Mouse (Mus musculus) stomach, postnatal 0 days (tissue): ENCODE measurements around the gene Cyp4v3. TPM values are rescaled to one million over a fixed set of nuclear protein-coding genes. Genes with fewer than 3 reads are reported as not detected.

Experiments used
- ATAC-seq: fragments of 200-750 bp; cut with Nextera tagmentation; 2 replicates; pipeline ENCODE4 v1.8.0; 2017; ENCODE audit not compliant: low FRiP score, low TSS enrichment
- DNase-seq: peaks from one replicate; pipeline ENCODE4 v3.0.0-alpha.2; 2016; ENCODE audit warnings: low spot score
- H3K27ac ChIP-seq: fragments of 300-500 bp; sonication (generic); replicated peaks from 2 replicates; pipeline ENCODE4 v1.5.1; 2014; ENCODE audit warnings: mild to moderate bottlenecking, control low read depth
- H3K27me3 ChIP-seq: fragments of 300-500 bp; sonication (generic); 2 replicates; pipeline ENCODE4 v1.6.1; 2014; ENCODE audit warnings: low read length; ENCODE audit not compliant: control insufficient read depth, insufficient read depth
- H3K36me3 ChIP-seq: fragments of 300-500 bp; sonication (generic); 2 replicates; pipeline ENCODE4 v1.6.1; 2014; ENCODE audit warnings: low read length, mixed read lengths; ENCODE audit not compliant: control insufficient read depth, insufficient read depth
- H3K4me1 ChIP-seq: fragments of 300-500 bp; sonication (generic); replicated peaks from 2 replicates; pipeline ENCODE4 v1.6.1; 2014; ENCODE audit warnings: antibody characterized with exemption; ENCODE audit not compliant: control insufficient read depth, insufficient read depth
- H3K4me2 ChIP-seq: fragments of 300-500 bp; sonication (generic); replicated peaks from 2 replicates; pipeline ENCODE4 v1.6.1; 2014; ENCODE audit warnings: low read depth, mild to moderate bottlenecking, control low read depth, moderate library complexity
- H3K4me3 ChIP-seq: fragments of 300-500 bp; sonication (generic); 2 replicates; pipeline ENCODE4 v1.5.1; 2014; ENCODE audit warnings: low read depth, low read length, control low read depth
- H3K9ac ChIP-seq: fragments of 300-500 bp; sonication (generic); 2 replicates; pipeline ENCODE4 v1.6.1; 2014; ENCODE audit warnings: mild to moderate bottlenecking, low read length, control low read depth, mixed read lengths
- H3K9me3 ChIP-seq: fragments of 300-500 bp; sonication (generic); 2 replicates; pipeline ENCODE4 v1.6.1; 2016; ENCODE audit warnings: low read length; ENCODE audit not compliant: control insufficient read depth
- CTCF ChIP-seq: IDR thresholded peaks from 2 replicates; pipeline ENCODE4 v1.5.1; 2016; ENCODE audit warnings: antibody characterized with exemption, low read depth, mild to moderate bottlenecking, moderate library complexity
- EP300 ChIP-seq: optimal IDR thresholded peaks from 2 replicates; pipeline ENCODE3; 2016; ENCODE audit warnings: antibody characterized with exemption
- WGBS: fragments of 180-500 bp; shearing (Covaris S2); extraction: QIAGEN DNeasy Blood & Tissue Kit; methylation state at CpG from one replicate; pipeline ENCODE4 v1.1.7; 2014; 5-methylcytosine and 5-hydroxymethylcytosine counted together
- polyA plus RNA-seq: library from polyadenylated mRNA; unstranded; fragments of >200 nt; fragmentation: Nextera tagmentation; extraction: Ambion mirVana; gene quantifications from 2 replicates; pipeline ENCODE4 v1.2.1, GENCODE M21; 2015

Gene Cyp4v3
- polyA plus RNA-seq, 1 experiment from 2014 or later = 5.1 TPM

GRCm38 (mm10) chr8:45363220-45363619, 30.2 kb upstream of the Cyp4v3 start:
- Histone ChIP-seq H3K4me2 (no peak overlapping the region), H3K27me3 (no peaks in the 10 kb centered on the region), H3K36me3 (no peaks in the 10 kb centered on the region), H3K9ac (no peak overlapping the region), H3K4me3 (no peak overlapping the region), H3K9me3 (no peaks in the 10 kb centered on the region), H3K4me1 (no peaks in the 10 kb centered on the region), H3K27ac (no peak overlapping the region)
- ATAC-seq (no peak), DNase-seq (no peak)
- WGBS = 61% methylated on average over 1 of the region's 1 CpGs
- TF ChIP-seq CTCF = no peak
- no peak for TF ChIP-seq EP300

- Histone ChIP-seq H3K27ac (no peak overlapping the region), H3K9ac (no peak overlapping the region), H3K36me3 (no peaks in the 10 kb centered on the region), H3K4me2 (no peak overlapping the region), H3K4me3 (no peak overlapping the region), H3K27me3 (no peaks in the 10 kb centered on the region), H3K9me3 (no peaks in the 10 kb centered on the region), H3K4me1 (no peaks in the 10 kb centered on the region)
- 71% methylated on average over 6 of the region's 6 CpGs for WGBS
- DNase-seq = peak; percentile 40
- TF ChIP-seq CTCF (peak; percentile 72), EP300 (no peak)
- ATAC-seq = no peak
These were observed 29.3 kb upstream of the Cyp4v3 start for GRCm38 (mm10) chr8:45362323-45362722.

DNA sequence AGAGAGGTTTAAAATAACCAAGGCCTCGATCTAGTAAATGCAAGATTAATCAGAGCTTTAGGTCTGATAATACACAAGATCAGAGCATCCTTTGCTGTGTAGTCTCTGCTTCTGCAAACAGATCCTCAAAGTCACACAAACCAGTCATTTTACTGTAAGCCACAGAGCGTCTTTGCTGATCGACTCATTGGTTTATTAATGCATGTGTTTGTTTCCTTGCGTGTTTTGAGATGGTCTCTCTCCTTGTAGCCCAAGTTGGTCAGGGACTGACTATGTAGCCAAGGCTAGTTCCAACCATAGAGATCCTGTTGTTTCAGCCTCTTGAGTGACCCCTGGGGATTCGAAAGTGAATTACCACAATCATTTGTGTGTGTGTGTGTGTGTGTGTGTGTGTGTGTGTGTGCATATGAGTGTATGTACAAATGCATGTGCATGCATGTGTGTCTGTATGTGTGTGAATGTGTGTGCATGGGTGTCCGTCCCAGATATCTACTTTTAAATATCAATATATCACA, 26.1 kb upstream of the Cyp4v3 start:
- no peak overlapping the region for H3K27ac ChIP-seq
- H3K4me3 ChIP-seq = no peak overlapping the region
- 75% methylated on average over 6 of the region's 6 CpGs for WGBS

GRCm38 (mm10) chr8:45358132-45358918, 25.3 kb upstream of the Cyp4v3 start:
- peak overlapping the region; percentile 98 for H3K4me2 ChIP-seq
- WGBS = 2% methylated on average over 45 of the region's 49 CpGs
- no peaks in the 10 kb centered on the region for H3K9me3 ChIP-seq
- peak; percentile 63 for DNase-seq
- peak; percentile 3; the same call in 1 of the 2 replicates for TF ChIP-seq CTCF
- no peak for TF ChIP-seq EP300
- H3K4me1 ChIP-seq = no peaks in the 10 kb centered on the region
- peak overlapping the region; percentile 73 for H3K27ac ChIP-seq
- peak overlapping the region; percentile 70 for H3K4me3 ChIP-seq
- ATAC-seq = peak; percentile 72
- H3K9ac ChIP-seq = peak overlapping the region; percentile 80
- no peaks in the 10 kb centered on the region for H3K27me3 ChIP-seq
- no peaks in the 10 kb centered on the region for H3K36me3 ChIP-seq

More for the DNA sequence above, 26.1 kb upstream of the Cyp4v3 start:
- Histone ChIP-seq H3K9ac (peak overlapping the region; percentile 80; the same call in 1 of the 2 replicates), H3K4me2 (no peak overlapping the region; the same call in 1 of the 2 replicates), H3K4me1 (no peaks in the 10 kb centered on the region), H3K27me3 (no peaks in the 10 kb centered on the region), H3K36me3 (no peaks in the 10 kb centered on the region), H3K9me3 (no peaks in the 10 kb centered on the region)
- DNase-seq = peak; percentile 26
- TF ChIP-seq CTCF (peak; percentile 52), EP300 (no peak)
- no peak for ATAC-seq

DNA sequence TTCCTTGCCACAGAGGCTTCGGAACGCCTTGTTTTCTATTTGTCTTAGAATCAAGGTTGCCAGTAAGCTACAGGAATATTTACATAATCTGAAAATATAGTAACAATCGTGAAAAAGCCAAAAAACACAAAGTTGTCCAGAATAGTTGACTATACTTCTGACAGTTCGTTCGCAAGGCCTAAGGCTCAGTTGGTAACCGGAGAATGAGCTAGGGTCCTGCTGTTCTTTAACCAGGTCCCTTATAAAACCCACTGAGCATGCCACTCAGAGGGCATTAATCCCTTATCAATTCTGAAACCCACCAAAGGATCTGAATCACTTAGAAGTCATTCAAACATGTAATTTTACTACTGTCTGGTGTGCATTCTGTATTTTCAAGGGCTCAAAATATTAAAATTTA, 22.8 kb upstream of the Cyp4v3 start:
- TF ChIP-seq EP300 (no peak), CTCF (no peak)
- Histone ChIP-seq H3K9ac (no peak overlapping the region), H3K27me3 (no peaks in the 10 kb centered on the region), H3K27ac (no peak overlapping the region), H3K4me1 (no peaks in the 10 kb centered on the region), H3K4me3 (no peak overlapping the region), H3K9me3 (no peaks in the 10 kb centered on the region), H3K4me2 (no peak overlapping the region), H3K36me3 (no peaks in the 10 kb centered on the region)
- ATAC-seq (no peak), DNase-seq (no peak)
- 68% methylated on average over 6 of the region's 6 CpGs for WGBS

DNA sequence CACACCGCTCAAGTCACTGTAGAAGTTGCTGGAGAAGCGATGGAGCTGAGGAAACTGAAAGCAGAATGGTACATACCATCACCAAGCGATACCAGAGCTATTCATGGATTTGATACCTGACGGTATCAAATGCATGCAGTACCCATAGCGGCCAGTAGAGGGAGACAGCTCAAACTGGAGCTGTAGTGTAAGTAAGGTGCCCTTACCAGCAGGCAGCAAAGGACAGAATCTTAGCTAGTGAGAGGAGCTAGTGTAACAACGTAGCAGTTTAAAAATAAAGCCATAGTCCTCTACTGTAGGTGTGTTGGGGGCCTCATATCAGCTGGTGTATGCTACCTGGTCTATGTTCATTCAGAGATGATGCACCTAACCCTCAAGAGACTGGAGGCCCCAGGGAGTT, 12.0 kb upstream of the Cyp4v3 start:
- whole genome bisulfite sequencing = 16% methylated on average over 6 of the region's 6 CpGs
- DNase-seq = peak; percentile 87
- ATAC-seq = peak; percentile 65; the same call in 1 of the 2 replicates
- TF ChIP-seq CTCF (peak; percentile 99), EP300 (no peak)
- no peaks in the 10 kb centered on the region for H3K27me3 ChIP-seq
- no peaks in the 10 kb centered on the region for H3K36me3 ChIP-seq
- H3K4me3 ChIP-seq = no peak overlapping the region
- no peak overlapping the region for H3K4me2 ChIP-seq
- H3K27ac ChIP-seq = no peak overlapping the region
- H3K4me1 ChIP-seq = no peaks in the 10 kb centered on the region
- no peaks in the 10 kb centered on the region for H3K9me3 ChIP-seq
- no peak overlapping the region for H3K9ac ChIP-seq
